Mouse (Mus musculus) erythroblast, embryonic 14.5 days (primary cell): Measurements from ENCODE around the gene Nhs.
"Not testable (repeated sequence)": the region's sequence is repeated elsewhere in the genome, so short reads cannot be mapped to it uniquely, and the experiment has no call there.

Source experiments
- GATA1 ChIP-seq: IDR thresholded peaks from 2 replicates; pipeline ENCODE4 v1.6.1; 2012; ENCODE audit warnings: low read length, inconsistent platforms, mixed read lengths
- TAL1 ChIP-seq: IDR thresholded peaks from 3 replicates; pipeline ENCODE4 v1.6.1; 2012; ENCODE audit warnings: low read length, inconsistent platforms, mixed read lengths

- TF ChIP-seq GATA1, TAL1: not testable (repeated sequence)
These were observed 333.3 kb downstream of the Nhs start for GRCm38 (mm10) chrX:161826186-161826585.
